Mouse (Mus musculus): ENCODE measurements around the gene Khsrp. TPM values are rescaled to one million over a fixed set of nuclear protein-coding genes. Genes with fewer than 3 reads are reported as not detected.

Gene Khsrp
- total RNA-seq, 2 experiments from 2014 or later, result 116 to 117 TPM

Other genes with a start within 250 kb of the Khsrp start
- gene Rfx2, start 200.5 kb downstream of the Khsrp start, total RNA-seq (2021), result 1 to 10 TPM; 2.1 to 2.4 TPM
- gene Acsbg2, start 157.1 kb downstream of the Khsrp start, total RNA-seq (2021), result not detected
- gene 1700061G19Rik, start 156.0 kb downstream of the Khsrp start, total RNA-seq (2021), result under 1 TPM in 1 of 2 experiments, not detected in 1; 0.18 TPM
- gene Mllt1, start 96.1 kb downstream of the Khsrp start, total RNA-seq (2021), result 10 to 100 TPM; 66.8 to 67.9 TPM
- not detected for gene Acer1, start 49.4 kb downstream of the Khsrp start, total RNA-seq (2021)
- gene Clpp, start 41.2 kb downstream of the Khsrp start, total RNA-seq (2021), result 10 to 100 TPM; 49.6 to 58.2 TPM
- 10 to 100 TPM; 19.9 to 26.0 TPM for gene Alkbh7, start 34.2 kb downstream of the Khsrp start, total RNA-seq (2021)
- gene Pspn, start 31.5 kb downstream of the Khsrp start, total RNA-seq (2021), result not detected
- gene Gtf2f1, start 20.2 kb downstream of the Khsrp start, total RNA-seq (2021), result 10 to 100 TPM; 54.9 to 58.4 TPM
- under 1 TPM in 1 of 2 experiments, not detected in 1; 0.30 TPM for gene Gm17949, start 20.1 kb downstream of the Khsrp start, total RNA-seq (2021)
- not detected for gene Slc25a41, start 10.1 kb upstream of the Khsrp start, total RNA-seq (2021)
- gene Crb3, start 27.6 kb upstream of the Khsrp start, total RNA-seq (2021), result 1 to 10 TPM in 1 of 2 experiments, not detected in 1; 1.6 TPM
- gene Slc25a23, start 28.3 kb upstream of the Khsrp start, total RNA-seq (2021), result 100 to 1,000 TPM; 361 to 364 TPM
- 1 to 10 TPM; 1.8 to 1.9 TPM for gene Dennd1c, start 47.0 kb upstream of the Khsrp start, total RNA-seq (2021)
- gene Tubb4a, start 56.3 kb upstream of the Khsrp start, total RNA-seq (2021), result 100 to 1,000 TPM; 671 to 695 TPM
- gene Tnfsf9, start 73.8 kb upstream of the Khsrp start, total RNA-seq (2021), result under 1 TPM; 0.26 to 0.42 TPM
- gene Cd70, start 118.3 kb upstream of the Khsrp start, total RNA-seq (2021), result not detected
- gene Tnfsf14, start 162.7 kb upstream of the Khsrp start, total RNA-seq (2021), result not detected
- under 1 TPM; 0.46 to 0.53 TPM for gene C3, start 196.6 kb upstream of the Khsrp start, total RNA-seq (2021)
- gene Gpr108, start 216.9 kb upstream of the Khsrp start, total RNA-seq (2021), result 10 to 100 TPM; 18.1 to 19.3 TPM
- 1 to 10 TPM; 8.1 to 9.2 TPM for gene Trip10, start 217.9 kb upstream of the Khsrp start, total RNA-seq (2021)
- 1 to 10 TPM; 4.2 to 5.4 TPM for gene Vav1, start 247.6 kb upstream of the Khsrp start, total RNA-seq (2021)

Measured in left cerebral cortex, postnatal 14 days (tissue).